Mouse (Mus musculus) left cerebral cortex, postnatal 4 days (tissue): ENCODE results near the gene Cdk2ap2. TPM values are rescaled to one million over a fixed set of nuclear protein-coding genes. Genes with fewer than 3 reads are reported as not detected.
"Not testable (repeated sequence)": the region's sequence is repeated elsewhere in the genome, so short reads cannot be mapped to it uniquely, and the experiment has no call there.

Experiments used
- DNase-seq: peaks from one replicate; pipeline ENCODE4 v3.0.0-alpha.2; 2022
- intact Hi-C: fragments of 180-260 bp; cut with DNase I; formaldehyde crosslinking; loops from one replicate; pipeline ENCODE4 v1.15.1; 2025
- total RNA-seq, 2 experiments: library from RNA; stranded (reverse); gene quantifications; 2 replicates each; pipeline ENCODE4 v1.2.3; 2021

Cdk2ap2 gene
- total RNA-seq: 10 to 100 TPM; 27.5 to 28.3 TPM

GRCm38 (mm10) chr19:4096642-4097440 lies at the start of gene Cdk2ap2:
Gene Cdk2ap2, plus strand, starts transcription at chr19:4097182.
- intact Hi-C loops: no loop called here
- peak; percentile 99 for DNase-seq

GRCm38 (mm10) chr19:4047859-4048258 lies 49.1 kb upstream of the Cdk2ap2 start:
- intact Hi-C loops: no loop called here
- peak; percentile 89 for DNase-seq

GRCm38 (mm10) chr19:4049069-4049468 lies 47.9 kb upstream of the Cdk2ap2 start:
- intact Hi-C loops, DNase-seq: not testable (repeated sequence)

- DNase-seq: no peak
- intact Hi-C loops: no loop called here
Measured at GRCm38 (mm10) chr19:4051016-4051415, 46.0 kb upstream of the Cdk2ap2 start.

GRCm38 (mm10) chr19:4051741-4052515 lies 45.1 kb upstream of the Cdk2ap2 start:
- peak; percentile 72 for DNase-seq
- intact Hi-C loops: no loop called here

- intact Hi-C loops: no loop called here
- DNase-seq: no peak
Measured at GRCm38 (mm10) chr19:4052516-4053030, 44.4 kb upstream of the Cdk2ap2 start.

- DNase-seq: no peak
- intact Hi-C loops: no loop called here
Measured at GRCm38 (mm10) chr19:4054613-4055012, 42.4 kb upstream of the Cdk2ap2 start.

GRCm38 (mm10) chr19:4055216-4055946 lies 41.6 kb upstream of the Cdk2ap2 start:
- intact Hi-C loops: no loop called here
- DNase-seq: no peak

- no peak for DNase-seq
- intact Hi-C loops: no loop called here
Measured at GRCm38 (mm10) chr19:4055947-4056693, 40.9 kb upstream of the Cdk2ap2 start.

GRCm38 (mm10) chr19:4056727-4057126 lies 40.3 kb upstream of the Cdk2ap2 start:
- DNase-seq: no peak
- intact Hi-C loops: no loop called here

GRCm38 (mm10) chr19:4057389-4057788 lies 39.6 kb upstream of the Cdk2ap2 start:
- intact Hi-C loops: no loop called here
- no peak for DNase-seq

- no peak for DNase-seq
- intact Hi-C loops: no loop called here
Measured at GRCm38 (mm10) chr19:4057962-4058361, 39.0 kb upstream of the Cdk2ap2 start.

GRCm38 (mm10) chr19:4058581-4058980 lies 38.4 kb upstream of the Cdk2ap2 start:
- DNase-seq: no peak

GRCm38 (mm10) chr19:4059069-4059740 lies 37.8 kb upstream of the Cdk2ap2 start, which contains the start of gene Gstp3:
Gene Gstp3, minus strand, starts transcription at chr19:4059569.
- no peak for DNase-seq

More at GRCm38 (mm10) chr19:4058581-4058980, 38.4 kb upstream of the Cdk2ap2 start:
- intact Hi-C loops: no loop called here

GRCm38 (mm10) chr19:4060044-4060898 lies 36.7 kb upstream of the Cdk2ap2 start:
- DNase-seq, intact Hi-C loops: not testable (repeated sequence)

More at GRCm38 (mm10) chr19:4059069-4059740, 37.8 kb upstream of the Cdk2ap2 start, which contains the start of gene Gstp3:
- intact Hi-C loops: no loop called here

- intact Hi-C loops: no loop called here
Measured at GRCm38 (mm10) chr19:4060899-4061465, 36.0 kb upstream of the Cdk2ap2 start.

GRCm38 (mm10) chr19:4063357-4063756 lies 33.6 kb upstream of the Cdk2ap2 start:
- intact Hi-C loops, DNase-seq: not testable (repeated sequence)

More at GRCm38 (mm10) chr19:4060899-4061465, 36.0 kb upstream of the Cdk2ap2 start:
- no peak for DNase-seq

- DNase-seq, intact Hi-C loops: not testable (repeated sequence)
Measured at GRCm38 (mm10) chr19:4064501-4064900, 32.5 kb upstream of the Cdk2ap2 start.
